Mouse (Mus musculus) T-cell, adult 2 months (primary cell): ENCODE measurements around the gene Ankrd65.
"Not testable (repeated sequence)": the region's sequence is repeated elsewhere in the genome, so short reads cannot be mapped to it uniquely, and the experiment has no call there.

Source experiments
- DNase-seq: peaks from one replicate; pipeline ENCODE4 v3.0.0; 2022; ENCODE audit warnings: low spot score

Gene Ankrd65

GRCm38 (mm10) chr4:155790021-155790489 lies at the start of gene Ankrd65:
TSS of gene Ankrd65 (plus strand) at chr4:155790439.
- no peak for DNase-seq

GRCm38 (mm10) chr4:155740681-155741080 lies 49.6 kb upstream of the Ankrd65 start:
- not testable (repeated sequence) for DNase-seq

GRCm38 (mm10) chr4:155742684-155743083 lies 47.6 kb upstream of the Ankrd65 start:
- no peak for DNase-seq

- DNase-seq = no peak
Measured at GRCm38 (mm10) chr4:155744474-155744873, 45.8 kb upstream of the Ankrd65 start.

GRCm38 (mm10) chr4:155745136-155745535 lies 45.1 kb upstream of the Ankrd65 start:
- DNase-seq = no peak

GRCm38 (mm10) chr4:155746036-155746548 lies 44.1 kb upstream of the Ankrd65 start:
- DNase-seq = no peak

- DNase-seq = no peak
Measured at GRCm38 (mm10) chr4:155746575-155747490, 43.4 kb upstream of the Ankrd65 start.

GRCm38 (mm10) chr4:155757011-155757410 lies 33.2 kb upstream of the Ankrd65 start:
- no peak for DNase-seq

- peak; percentile 69 for DNase-seq
Measured at GRCm38 (mm10) chr4:155759862-155760612, 30.2 kb upstream of the Ankrd65 start.

- peak; percentile 94 for DNase-seq
Measured at GRCm38 (mm10) chr4:155760613-155761355, 29.5 kb upstream of the Ankrd65 start, which contains the start of gene Atad3a. TSS of gene Atad3a (minus strand) at chr4:155761093.

GRCm38 (mm10) chr4:155761356-155762099 lies 28.7 kb upstream of the Ankrd65 start:
- no peak for DNase-seq

- DNase-seq = no peak
Measured at GRCm38 (mm10) chr4:155762357-155762756, 27.9 kb upstream of the Ankrd65 start.

GRCm38 (mm10) chr4:155769496-155769879 lies 20.8 kb upstream of the Ankrd65 start:
- no peak for DNase-seq

- peak; percentile 75 for DNase-seq
Measured at GRCm38 (mm10) chr4:155769880-155770512, 20.2 kb upstream of the Ankrd65 start.

GRCm38 (mm10) chr4:155770626-155771025 lies 19.6 kb upstream of the Ankrd65 start:
- DNase-seq = no peak

- DNase-seq = no peak
Measured at GRCm38 (mm10) chr4:155771706-155772105, 18.5 kb upstream of the Ankrd65 start.

GRCm38 (mm10) chr4:155772786-155773185 lies 17.5 kb upstream of the Ankrd65 start:
- no peak for DNase-seq

GRCm38 (mm10) chr4:155773335-155774078 lies 16.7 kb upstream of the Ankrd65 start:
- no peak for DNase-seq

- DNase-seq = peak; percentile 78
Measured at GRCm38 (mm10) chr4:155774280-155774754, 15.9 kb upstream of the Ankrd65 start, which contains the start of gene Vwa1. TSS of gene Vwa1 (minus strand) at chr4:155774698.
